Mouse (Mus musculus): ENCODE data around the gene Cspg4. TPM values are rescaled to one million over a fixed set of nuclear protein-coding genes. Genes with fewer than 3 reads are reported as not detected.

The Cspg4 gene
- polyA plus RNA-seq, 1 experiment from 2014 or later: 6.0 TPM

- peak overlapping the region; percentile 32 for H3K4me3 ChIP-seq
- H3K9ac ChIP-seq: peak overlapping the region; percentile 22; the same call in 1 of the 2 replicates
- ATAC-seq (ENCODE audit: low read depth): no peak
- 76% methylated on average over 11 of the region's 11 CpGs for WGBS
- no peaks in the 10 kb centered on the region for H3K36me3 ChIP-seq
- no peaks in the 10 kb centered on the region for H3K9me3 ChIP-seq
- peaks cover 34% of the 10 kb centered on the region for H3K4me1 ChIP-seq (replicated peaks)
- peak overlapping the region; percentile 43 for H3K4me2 ChIP-seq
- H3K27me3 ChIP-seq: peaks cover 47% of the 10 kb centered on the region
- no peak overlapping the region for H3K27ac ChIP-seq (replicated peaks)
Measured at GRCm38 (mm10) chr9:56865673-56866400, 1.0 kb downstream of the Cspg4 start.

- peak overlapping the region; percentile 32 for H3K4me3 ChIP-seq
- H3K27ac ChIP-seq (replicated peaks): no peak overlapping the region
- H3K4me2 ChIP-seq: peak overlapping the region; percentile 43
- 83% methylated on average over 5 of the region's 5 CpGs for WGBS
- no peaks in the 10 kb centered on the region for H3K36me3 ChIP-seq
- H3K27me3 ChIP-seq: peaks cover 47% of the 10 kb centered on the region
- H3K4me1 ChIP-seq (replicated peaks): peaks cover 38% of the 10 kb centered on the region
- ATAC-seq (ENCODE audit: low read depth): no peak
- no peaks in the 10 kb centered on the region for H3K9me3 ChIP-seq
- H3K9ac ChIP-seq: no peak overlapping the region
Measured at GRCm38 (mm10) chr9:56866430-56866829, 1.6 kb downstream of the Cspg4 start.

GRCm38 (mm10) chr9:56868292-56868691 lies 3.5 kb downstream of the Cspg4 start:
- WGBS: 16% methylated on average over 6 of the region's 6 CpGs
- H3K4me2 ChIP-seq: peak overlapping the region; percentile 43; the same call in 1 of the 2 replicates
- H3K27me3 ChIP-seq: peaks cover 43% of the 10 kb centered on the region
- H3K36me3 ChIP-seq: no peaks in the 10 kb centered on the region
- H3K4me1 ChIP-seq (replicated peaks): peaks cover 45% of the 10 kb centered on the region
- H3K9ac ChIP-seq: no peak overlapping the region
- H3K4me3 ChIP-seq: no peak overlapping the region
- no peaks in the 10 kb centered on the region for H3K9me3 ChIP-seq
- peak overlapping the region; percentile 72 for H3K27ac ChIP-seq (replicated peaks)
- peak; percentile 85 for ATAC-seq (ENCODE audit: low read depth)

GRCm38 (mm10) chr9:56869552-56869951 lies 4.7 kb downstream of the Cspg4 start:
- Histone ChIP-seq H3K4me3 (no peak overlapping the region), H3K36me3 (no peaks in the 10 kb centered on the region), H3K4me1 (replicated peaks) (peaks cover 44% of the 10 kb centered on the region), H3K9ac (no peak overlapping the region), H3K9me3 (no peaks in the 10 kb centered on the region), H3K4me2 (no peak overlapping the region), H3K27me3 (peaks cover 31% of the 10 kb centered on the region), H3K27ac (replicated peaks) (no peak overlapping the region)
- 86% methylated on average over 13 of the region's 13 CpGs for WGBS
- no peak for ATAC-seq (ENCODE audit: low read depth)

GRCm38 (mm10) chr9:56870778-56871177 lies 5.9 kb downstream of the Cspg4 start:
- no peak overlapping the region for H3K9ac ChIP-seq
- H3K27me3 ChIP-seq: peaks cover 18% of the 10 kb centered on the region
- no peak for ATAC-seq (ENCODE audit: low read depth)
- 0 out of 2 replicates have a peak overlapping the region, but pooled peaks have one; percentile 28 for H3K27ac ChIP-seq (replicated peaks)
- H3K36me3 ChIP-seq: no peaks in the 10 kb centered on the region
- no peak overlapping the region for H3K4me2 ChIP-seq
- WGBS: 61% methylated on average over 10 of the region's 10 CpGs
- H3K4me1 ChIP-seq (replicated peaks): peaks cover 41% of the 10 kb centered on the region
- H3K4me3 ChIP-seq: no peak overlapping the region
- no peaks in the 10 kb centered on the region for H3K9me3 ChIP-seq

GRCm38 (mm10) chr9:56871191-56871590 lies 6.4 kb downstream of the Cspg4 start:
- Histone ChIP-seq H3K4me3 (no peak overlapping the region), H3K9me3 (no peaks in the 10 kb centered on the region), H3K4me1 (replicated peaks) (peaks cover 41% of the 10 kb centered on the region), H3K27me3 (peaks cover 14% of the 10 kb centered on the region), H3K27ac (replicated peaks) (no peak overlapping the region), H3K36me3 (no peaks in the 10 kb centered on the region), H3K9ac (no peak overlapping the region), H3K4me2 (no peak overlapping the region)
- WGBS: 33% methylated on average over 5 of the region's 5 CpGs
- ATAC-seq (ENCODE audit: low read depth): no peak

GRCm38 (mm10) chr9:56872105-56872903 lies 7.5 kb downstream of the Cspg4 start:
- H3K4me3 ChIP-seq: no peak overlapping the region
- peaks cover 4% of the 10 kb centered on the region; the same call in 1 of the 2 replicates for H3K27me3 ChIP-seq
- no peak for ATAC-seq (ENCODE audit: low read depth)
- no peaks in the 10 kb centered on the region for H3K9me3 ChIP-seq
- no peak overlapping the region for H3K4me2 ChIP-seq
- 82% methylated on average over 5 of the region's 5 CpGs for WGBS
- H3K9ac ChIP-seq: no peak overlapping the region
- H3K27ac ChIP-seq (replicated peaks): no peak overlapping the region
- H3K4me1 ChIP-seq (replicated peaks): peaks cover 49% of the 10 kb centered on the region
- H3K36me3 ChIP-seq: no peaks in the 10 kb centered on the region

- H3K9ac ChIP-seq: no peak overlapping the region
- no peak overlapping the region for H3K4me2 ChIP-seq
- WGBS: 81% methylated on average over 1 of the region's 1 CpGs
- H3K27me3 ChIP-seq: no peaks in the 10 kb centered on the region
- H3K4me3 ChIP-seq: no peak overlapping the region
- peaks cover 41% of the 10 kb centered on the region for H3K4me1 ChIP-seq (replicated peaks)
- H3K27ac ChIP-seq (replicated peaks): no peak overlapping the region
- H3K36me3 ChIP-seq: no peaks in the 10 kb centered on the region
- no peak for ATAC-seq (ENCODE audit: low read depth)
- no peaks in the 10 kb centered on the region for H3K9me3 ChIP-seq
Measured at GRCm38 (mm10) chr9:56873097-56873496, 8.3 kb downstream of the Cspg4 start.

GRCm38 (mm10) chr9:56876784-56877183 lies 12.0 kb downstream of the Cspg4 start:
- Histone ChIP-seq H3K4me1 (replicated peaks) (peaks cover 20% of the 10 kb centered on the region), H3K4me3 (no peak overlapping the region), H3K9me3 (no peaks in the 10 kb centered on the region), H3K36me3 (no peaks in the 10 kb centered on the region), H3K27me3 (no peaks in the 10 kb centered on the region), H3K27ac (replicated peaks) (peak overlapping the region; percentile 42), H3K9ac (no peak overlapping the region), H3K4me2 (no peak overlapping the region)
- 38% methylated on average over 9 of the region's 9 CpGs for WGBS
- peak; percentile 51 for ATAC-seq (ENCODE audit: low read depth)

- Histone ChIP-seq H3K9ac (no peak overlapping the region), H3K9me3 (no peaks in the 10 kb centered on the region), H3K27me3 (no peaks in the 10 kb centered on the region), H3K4me1 (replicated peaks) (peaks cover 23% of the 10 kb centered on the region), H3K27ac (replicated peaks) (peak overlapping the region; percentile 42; the same call in 1 of the 2 replicates), H3K4me2 (no peak overlapping the region), H3K4me3 (no peak overlapping the region), H3K36me3 (no peaks in the 10 kb centered on the region)
- no peak for ATAC-seq (ENCODE audit: low read depth)
- WGBS: 66% methylated on average over 5 of the region's 5 CpGs
Measured at GRCm38 (mm10) chr9:56877284-56877683, 12.5 kb downstream of the Cspg4 start.

GRCm38 (mm10) chr9:56880790-56881189 lies 16.0 kb downstream of the Cspg4 start:
- no peaks in the 10 kb centered on the region for H3K36me3 ChIP-seq
- peaks cover 26% of the 10 kb centered on the region for H3K4me1 ChIP-seq (replicated peaks)
- H3K4me3 ChIP-seq: no peak overlapping the region
- H3K9me3 ChIP-seq: no peaks in the 10 kb centered on the region
- no peaks in the 10 kb centered on the region; the same call in 1 of the 2 replicates for H3K27me3 ChIP-seq
- no peak overlapping the region for H3K27ac ChIP-seq (replicated peaks)
- ATAC-seq (ENCODE audit: low read depth): 0 out of 2 replicates have a peak, but pooled peaks have one; percentile 2
- WGBS: 54% methylated on average over 9 of the region's 9 CpGs
- no peak overlapping the region for H3K9ac ChIP-seq
- no peak overlapping the region for H3K4me2 ChIP-seq

- Histone ChIP-seq H3K27ac (replicated peaks) (0 out of 2 replicates have a peak overlapping the region, but pooled peaks have one; percentile 38), H3K27me3 (no peaks in the 10 kb centered on the region; the same call in 1 of the 2 replicates), H3K4me1 (replicated peaks) (peaks cover 22% of the 10 kb centered on the region), H3K4me2 (no peak overlapping the region), H3K9ac (no peak overlapping the region), H3K9me3 (no peaks in the 10 kb centered on the region), H3K4me3 (no peak overlapping the region), H3K36me3 (no peaks in the 10 kb centered on the region)
- no peak for ATAC-seq (ENCODE audit: low read depth)
- WGBS: 83% methylated on average over 3 of the region's 3 CpGs
Measured at GRCm38 (mm10) chr9:56881539-56882082, 16.8 kb downstream of the Cspg4 start.
